Mouse (Mus musculus): ENCODE data around the gene Fam3a. TPM values are rescaled to one million over a fixed set of nuclear protein-coding genes. Genes with fewer than 3 reads are reported as not detected.
A peak's percentile ranks its signal among the peaks of the same experiment; 100 is the strongest.

Gene Fam3a
- 30.5 and 32.6 TPM in 2 replicates for polyA plus RNA-seq (2016; fragmentation: Nextera tagmentation; extraction: Ambion mirVana)

DNA sequence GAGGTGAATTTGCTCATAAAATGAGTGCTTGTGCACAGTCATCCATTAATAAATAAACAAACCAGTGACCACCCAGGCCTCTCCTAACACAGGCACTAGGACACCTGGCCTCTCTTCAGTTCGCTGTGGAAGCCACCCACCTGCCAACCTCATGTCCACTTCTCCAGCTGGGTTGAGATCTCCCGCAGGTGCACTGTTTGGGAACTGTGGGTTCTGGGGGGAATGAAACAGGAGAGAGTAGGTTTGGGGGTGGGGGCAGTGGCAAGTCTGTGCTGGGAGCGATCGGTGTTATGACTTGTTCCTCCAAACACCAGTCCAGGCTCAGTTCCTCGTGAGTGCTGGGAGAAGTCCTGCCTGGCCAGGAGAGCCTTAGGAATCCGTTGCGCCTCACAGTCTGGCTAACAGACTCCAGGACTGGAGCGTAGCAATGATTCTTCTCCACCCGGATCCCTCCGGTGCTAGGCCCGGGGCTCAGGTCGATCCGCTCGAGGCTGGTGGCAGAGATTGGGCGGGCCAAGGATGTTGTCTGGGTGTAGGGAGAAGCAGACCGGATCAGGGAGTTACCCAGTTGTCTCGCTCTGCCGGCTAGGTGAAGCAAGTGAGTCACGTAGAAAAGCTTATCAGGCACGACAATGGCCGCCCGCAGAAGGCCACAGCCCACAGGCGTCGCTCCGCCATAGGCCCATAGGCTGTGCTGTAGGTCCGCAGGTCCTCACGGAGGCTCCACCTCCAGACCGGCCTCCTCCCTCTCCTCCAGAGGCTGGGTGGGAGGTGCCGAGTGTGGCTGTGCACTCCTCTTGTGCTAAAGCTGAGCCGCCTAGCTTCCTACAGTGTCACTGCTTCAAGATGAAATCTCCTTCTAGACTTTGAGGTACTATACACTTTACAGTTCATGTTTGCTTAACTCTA, at the start of gene Fam3a, which contains the start of gene Ikbkg:
Fam3a (minus strand) TSS at position 738 of the 909 bp plus-strand sequence.
Ikbkg (plus strand) TSS at position 756 of the 909 bp plus-strand sequence.
- H3K27ac ChIP-seq = peak within 1 kb of the TSS; percentile 86
- H3K4me3 ChIP-seq (replicated peaks) = peak within 1 kb of the TSS; percentile 51
- peak; percentile 100 for ATAC-seq (ENCODE audit: insufficient number of reproducible peaks, insufficient read depth, low FRiP score, low TSS enrichment, low read depth)
- no peaks in the 10 kb centered on the region for H3K27me3 ChIP-seq
- H3K9ac ChIP-seq (replicated peaks) = peak within 1 kb of the TSS; percentile 78
- no peaks in the 10 kb centered on the region for H3K9me3 ChIP-seq
- WGBS = 15% methylated on average over 30 of the region's 30 CpGs
- peak within 1 kb of the TSS; percentile 60 for H3K4me2 ChIP-seq
- H3K36me3 ChIP-seq = no peaks in the 10 kb centered on the region
- 0 out of 2 replicates have a peak, but pooled peaks cover 2% of the 10 kb centered on the region for H3K4me1 ChIP-seq (replicated peaks)

- Histone ChIP-seq H3K36me3 (peaks cover 8% of the 10 kb centered on the region; the same call in 1 of the 2 replicates), H3K27ac (peak overlapping the region; percentile 86), H3K4me1 (replicated peaks) (no peaks in the 10 kb centered on the region; the same call in 1 of the 2 replicates), H3K27me3 (no peaks in the 10 kb centered on the region), H3K4me2 (peak overlapping the region; percentile 58), H3K4me3 (replicated peaks) (peak overlapping the region; percentile 52), H3K9me3 (no peaks in the 10 kb centered on the region), H3K9ac (replicated peaks) (peak overlapping the region; percentile 58)
- WGBS = 18% methylated on average over 22 of the region's 22 CpGs
- ATAC-seq (ENCODE audit: insufficient number of reproducible peaks, insufficient read depth, low FRiP score, low TSS enrichment, low read depth) = peak; percentile 65
These were observed 36.3 kb upstream of the Fam3a start for GRCm38 (mm10) chrX:74429290-74429821.

- H3K9ac ChIP-seq (replicated peaks) = peak within 1 kb of the TSS; percentile 58
- H3K36me3 ChIP-seq = peaks cover 3% of the 10 kb centered on the region; the same call in 1 of the 2 replicates
- H3K4me1 ChIP-seq (replicated peaks) = no peaks in the 10 kb centered on the region; the same call in 1 of the 2 replicates
- peak within 1 kb of the TSS; percentile 58 for H3K4me2 ChIP-seq
- H3K9me3 ChIP-seq = no peaks in the 10 kb centered on the region
- peak; percentile 78 for ATAC-seq (ENCODE audit: insufficient number of reproducible peaks, insufficient read depth, low FRiP score, low TSS enrichment, low read depth)
- peak within 1 kb of the TSS; percentile 52 for H3K4me3 ChIP-seq (replicated peaks)
- 20% methylated on average over 25 of the region's 25 CpGs for WGBS
- H3K27me3 ChIP-seq = no peaks in the 10 kb centered on the region
- H3K27ac ChIP-seq = peak within 1 kb of the TSS; percentile 86
These were observed 35.8 kb upstream of the Fam3a start, which contains the start of gene G6pdx for GRCm38 (mm10) chrX:74428826-74429276. Gene G6pdx, minus strand, starts transcription at chrX:74429194.

GRCm38 (mm10) chrX:74428146-74428825, 35.2 kb upstream of the Fam3a start:
- ATAC-seq (ENCODE audit: insufficient number of reproducible peaks, insufficient read depth, low FRiP score, low TSS enrichment, low read depth) = peak; percentile 43; the same call in 1 of the 2 replicates
- WGBS = 22% methylated on average over 35 of the region's 35 CpGs
- peak overlapping the region; percentile 42; the same call in 1 of the 2 replicates for H3K9ac ChIP-seq (replicated peaks)

DNA sequence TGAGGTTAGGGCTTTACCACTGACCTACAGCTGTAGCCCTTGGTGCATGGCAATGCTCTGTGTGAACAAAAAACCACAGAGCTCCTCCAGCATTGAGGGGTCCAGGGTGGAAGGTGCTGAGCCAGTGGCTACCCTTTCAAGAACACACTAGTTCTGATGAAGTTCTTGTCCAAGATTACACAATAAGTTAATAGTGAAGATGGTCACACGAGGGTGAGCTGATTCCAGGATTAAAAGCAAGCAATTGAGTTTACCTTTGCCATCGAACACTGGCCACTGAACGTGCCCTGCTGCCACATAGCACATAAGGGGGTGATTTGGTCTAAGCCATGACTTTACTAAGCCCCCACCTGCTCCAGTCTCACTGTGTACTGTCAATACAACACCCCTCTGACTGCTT, 34.0 kb upstream of the Fam3a start:
- H3K9me3 ChIP-seq = no peaks in the 10 kb centered on the region
- H3K9ac ChIP-seq (replicated peaks) = no peak overlapping the region
- no peak overlapping the region for H3K27ac ChIP-seq
- H3K27me3 ChIP-seq = no peaks in the 10 kb centered on the region
- H3K4me3 ChIP-seq (replicated peaks) = no peak overlapping the region
- WGBS = 79% methylated on average over 3 of the region's 3 CpGs
- H3K36me3 ChIP-seq = no peaks in the 10 kb centered on the region
- ATAC-seq (ENCODE audit: insufficient number of reproducible peaks, insufficient read depth, low FRiP score, low TSS enrichment, low read depth) = no peak
- H3K4me2 ChIP-seq = no peak overlapping the region
- H3K4me1 ChIP-seq (replicated peaks) = no peaks in the 10 kb centered on the region; the same call in 1 of the 2 replicates

More at GRCm38 (mm10) chrX:74428146-74428825, 35.2 kb upstream of the Fam3a start:
- no peaks in the 10 kb centered on the region for H3K36me3 ChIP-seq
- H3K9me3 ChIP-seq = no peaks in the 10 kb centered on the region
- peak overlapping the region; percentile 86 for H3K27ac ChIP-seq
- no peaks in the 10 kb centered on the region for H3K27me3 ChIP-seq
- H3K4me2 ChIP-seq = peak overlapping the region; percentile 58
- H3K4me3 ChIP-seq (replicated peaks) = peak overlapping the region; percentile 52
- H3K4me1 ChIP-seq (replicated peaks) = no peaks in the 10 kb centered on the region; the same call in 1 of the 2 replicates

GRCm38 (mm10) chrX:74426256-74426655, 33.2 kb upstream of the Fam3a start:
- no peaks in the 10 kb centered on the region for H3K27me3 ChIP-seq
- no peak for ATAC-seq (ENCODE audit: insufficient number of reproducible peaks, insufficient read depth, low FRiP score, low TSS enrichment, low read depth)
- H3K27ac ChIP-seq = no peak overlapping the region
- no peak overlapping the region for H3K4me2 ChIP-seq
- H3K36me3 ChIP-seq = no peaks in the 10 kb centered on the region
- no peaks in the 10 kb centered on the region for H3K9me3 ChIP-seq
- no peak overlapping the region for H3K4me3 ChIP-seq (replicated peaks)
- no peaks in the 10 kb centered on the region; the same call in 1 of the 2 replicates for H3K4me1 ChIP-seq (replicated peaks)
- H3K9ac ChIP-seq (replicated peaks) = no peak overlapping the region
- 83% methylated on average over 1 of the region's 1 CpGs for WGBS

- Histone ChIP-seq H3K36me3 (no peaks in the 10 kb centered on the region), H3K4me3 (replicated peaks) (no peak overlapping the region), H3K4me1 (replicated peaks) (no peaks in the 10 kb centered on the region; the same call in 1 of the 2 replicates), H3K4me2 (no peak overlapping the region), H3K9me3 (no peaks in the 10 kb centered on the region), H3K27me3 (no peaks in the 10 kb centered on the region), H3K9ac (replicated peaks) (no peak overlapping the region), H3K27ac (no peak overlapping the region)
- WGBS = 83% methylated on average over 4 of the region's 4 CpGs
- ATAC-seq (ENCODE audit: insufficient number of reproducible peaks, insufficient read depth, low FRiP score, low TSS enrichment, low read depth) = no peak
These were observed 32.1 kb upstream of the Fam3a start for GRCm38 (mm10) chrX:74425195-74425594.

DNA sequence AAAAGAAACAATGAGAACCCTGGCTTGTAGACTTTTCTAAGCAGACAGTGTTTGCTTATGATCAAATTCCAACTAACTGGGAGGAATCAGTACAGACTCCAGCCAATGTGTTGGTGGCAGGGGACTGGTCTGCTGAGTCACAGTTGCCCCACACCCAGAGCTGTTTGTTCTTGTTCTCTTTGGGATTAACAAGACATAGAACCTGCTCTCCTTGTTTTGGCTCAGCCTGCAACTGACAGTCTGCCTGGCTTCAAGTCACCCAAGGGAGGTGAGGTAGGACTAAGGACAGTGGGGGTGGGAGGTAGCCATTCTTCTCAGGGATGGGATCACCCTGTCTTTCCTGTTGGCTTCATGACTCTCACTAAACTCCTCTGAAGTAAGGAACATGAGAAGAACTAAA, 31.4 kb upstream of the Fam3a start:
- H3K9ac ChIP-seq (replicated peaks) = no peak overlapping the region
- H3K4me3 ChIP-seq (replicated peaks) = no peak overlapping the region
- H3K4me1 ChIP-seq (replicated peaks) = no peaks in the 10 kb centered on the region; the same call in 1 of the 2 replicates
- H3K4me2 ChIP-seq = no peak overlapping the region
- H3K27me3 ChIP-seq = no peaks in the 10 kb centered on the region
- no peaks in the 10 kb centered on the region for H3K9me3 ChIP-seq
- H3K36me3 ChIP-seq = no peaks in the 10 kb centered on the region
- no peak overlapping the region for H3K27ac ChIP-seq
- ATAC-seq (ENCODE audit: insufficient number of reproducible peaks, insufficient read depth, low FRiP score, low TSS enrichment, low read depth) = no peak

DNA sequence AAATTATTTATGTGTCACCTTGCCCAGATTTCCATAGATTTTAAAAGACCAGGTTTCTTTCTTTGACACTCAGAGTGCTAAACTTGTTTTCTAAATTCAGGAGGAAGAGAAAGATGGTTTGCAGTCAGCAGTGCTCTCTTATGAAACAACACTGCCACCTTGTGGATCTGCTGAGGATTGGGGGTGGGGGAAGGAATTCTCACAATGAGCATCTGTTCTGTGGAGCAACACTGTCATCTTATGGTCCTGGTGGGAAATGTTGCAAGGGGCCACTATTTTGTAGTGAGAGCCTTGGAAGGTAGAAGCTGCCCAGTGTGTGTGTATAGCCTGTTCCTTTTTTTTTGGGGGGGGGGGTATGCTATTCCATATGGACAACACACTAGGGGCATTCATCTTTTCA, 20.3 kb upstream of the Fam3a start:
- Histone ChIP-seq H3K4me2 (no peak overlapping the region), H3K36me3 (0 out of 2 replicates have a peak, but pooled peaks cover 12% of the 10 kb centered on the region), H3K4me1 (replicated peaks) (no peaks in the 10 kb centered on the region), H3K9me3 (no peaks in the 10 kb centered on the region), H3K9ac (replicated peaks) (no peak overlapping the region), H3K27ac (no peak overlapping the region), H3K4me3 (replicated peaks) (no peak overlapping the region), H3K27me3 (no peaks in the 10 kb centered on the region)
- ATAC-seq (ENCODE audit: insufficient number of reproducible peaks, insufficient read depth, low FRiP score, low TSS enrichment, low read depth) = no peak; the same call in 1 of the 2 replicates

- H3K9me3 ChIP-seq = no peaks in the 10 kb centered on the region
- no peak overlapping the region for H3K4me2 ChIP-seq
- H3K4me1 ChIP-seq (replicated peaks) = no peaks in the 10 kb centered on the region
- H3K27me3 ChIP-seq = no peaks in the 10 kb centered on the region
- WGBS = 65% methylated on average over 2 of the region's 2 CpGs
- H3K4me3 ChIP-seq (replicated peaks) = no peak overlapping the region
- no peak for ATAC-seq (ENCODE audit: insufficient number of reproducible peaks, insufficient read depth, low FRiP score, low TSS enrichment, low read depth)
- no peak overlapping the region for H3K9ac ChIP-seq (replicated peaks)
- no peak overlapping the region for H3K27ac ChIP-seq
- H3K36me3 ChIP-seq = 0 out of 2 replicates have a peak, but pooled peaks cover 12% of the 10 kb centered on the region
These were observed 15.3 kb upstream of the Fam3a start for GRCm38 (mm10) chrX:74408340-74408739.
